Mouse (Mus musculus) effector memory CD4-positive, alpha-beta T cell, adult 7 months (primary cell): ENCODE results near the gene Plxna1. TPM values are rescaled to one million over a fixed set of nuclear protein-coding genes. Genes with fewer than 3 reads are reported as not detected.

Source experiments
- polyA plus RNA-seq: library from polyadenylated mRNA; unstranded; fragments of 100-300 nt; shearing (Covaris generic); gene quantifications from one replicate; pipeline ENCODE4 v1.2.1, GENCODE M21; 2017

The Plxna1 gene
- polyA plus RNA-seq: 2.8 TPM

GRCm38 (mm10) chr6:89362281-89363106 is at the start of gene Plxna1:
Plxna1 (minus strand) TSS chr6:89362620.

Other genes starting within 250 kb of the Plxna1 start
- 4.9 TPM for gene Chchd6, start 233.0 kb upstream of the Plxna1 start, polyA plus RNA-seq